Mouse (Mus musculus): ENCODE data around the gene Ticrr.

DNA sequence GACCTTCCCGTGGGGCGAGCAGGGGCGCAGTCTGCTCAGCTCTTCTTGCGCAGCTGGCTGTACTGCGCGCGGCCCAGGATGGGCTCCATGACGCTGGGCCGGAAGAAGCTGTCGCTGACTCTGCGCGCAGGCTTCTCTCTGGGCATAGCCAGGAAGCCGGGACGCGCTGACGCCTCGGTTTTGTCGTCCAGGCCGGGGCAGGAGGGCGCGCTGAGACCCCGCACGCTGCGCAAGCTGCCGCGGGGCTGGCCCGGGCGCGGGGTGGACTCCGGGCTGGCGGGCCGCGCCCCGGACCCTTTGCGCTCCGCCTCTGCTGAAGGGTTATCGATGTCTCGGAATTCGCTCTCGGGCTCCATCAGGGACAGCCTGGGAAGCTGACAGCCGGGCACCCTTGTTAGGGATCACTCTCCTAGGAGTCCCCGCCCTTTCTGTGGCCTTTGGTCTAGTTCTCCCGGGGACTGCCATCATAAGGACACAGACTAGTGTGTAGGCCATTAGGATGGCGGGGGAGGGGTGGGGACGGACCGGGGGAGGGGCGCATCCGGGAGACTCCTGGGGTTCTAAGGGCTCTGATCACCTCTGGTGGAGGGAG lies 61.5 kb downstream of the Ticrr start:
- TF ChIP-seq CTCF (IDR thresholded peaks at IDR 0.05; ENCODE audit: control insufficient read depth, insufficient read depth, insufficient replicate concordance, low read depth, low read length) (no peak), POLR2A (IDR thresholded peaks at IDR 0.05; ENCODE audit: control insufficient read depth, low read depth, low read length) (no peak)
